Mouse (Mus musculus): ENCODE results near the gene Capn2. TPM values are rescaled to one million over a fixed set of nuclear protein-coding genes. Genes with fewer than 3 reads are reported as not detected.

Capn2 gene
- polyA plus RNA-seq, 1 experiment from 2014 or later: 152 TPM

- Histone ChIP-seq H3K9ac (no peak overlapping the region), H3K4me1 (peaks cover 30% of the 10 kb centered on the region), H3K27ac (peak overlapping the region; percentile 89), H3K4me3 (no peak overlapping the region), H3K36me3 (no peaks in the 10 kb centered on the region), H3K27me3 (0 out of 2 replicates have a peak, but pooled peaks cover 4% of the 10 kb centered on the region), H3K9me3 (no peaks in the 10 kb centered on the region), H3K4me2 (replicated peaks) (no peak overlapping the region)
- 54% methylated on average over 8 of the region's 8 CpGs for WGBS
- ATAC-seq (ENCODE audit: insufficient number of reproducible peaks, insufficient read depth, low FRiP score, low TSS enrichment): no peak
Measured at GRCm38 (mm10) chr1:182520938-182521500, 3.6 kb upstream of the Capn2 start.

GRCm38 (mm10) chr1:182520091-182520937 is 2.9 kb upstream of the Capn2 start:
- 0 out of 2 replicates have a peak, but pooled peaks cover 4% of the 10 kb centered on the region for H3K27me3 ChIP-seq
- H3K4me3 ChIP-seq: 0 out of 2 replicates have a peak overlapping the region, but pooled peaks have one; percentile 16
- no peaks in the 10 kb centered on the region for H3K36me3 ChIP-seq
- H3K9ac ChIP-seq: no peak overlapping the region
- no peaks in the 10 kb centered on the region for H3K9me3 ChIP-seq
- 8% methylated on average over 14 of the region's 14 CpGs for WGBS
- peaks cover 37% of the 10 kb centered on the region for H3K4me1 ChIP-seq
- H3K27ac ChIP-seq: peak overlapping the region; percentile 89
- peak overlapping the region; percentile 39 for H3K4me2 ChIP-seq (replicated peaks)
- peak; percentile 70 for ATAC-seq (ENCODE audit: insufficient number of reproducible peaks, insufficient read depth, low FRiP score, low TSS enrichment)

- no peak for ATAC-seq (ENCODE audit: insufficient number of reproducible peaks, insufficient read depth, low FRiP score, low TSS enrichment)
- Histone ChIP-seq H3K9ac (no peak overlapping the region), H3K27ac (peak overlapping the region; percentile 89), H3K4me3 (no peak overlapping the region), H3K27me3 (0 out of 2 replicates have a peak, but pooled peaks cover 4% of the 10 kb centered on the region), H3K4me2 (replicated peaks) (peak overlapping the region; percentile 39; the same call in 1 of the 2 replicates), H3K36me3 (no peaks in the 10 kb centered on the region), H3K4me1 (peaks cover 41% of the 10 kb centered on the region), H3K9me3 (no peaks in the 10 kb centered on the region)
- 71% methylated on average over 5 of the region's 5 CpGs for WGBS
Measured at GRCm38 (mm10) chr1:182519341-182519740, 1.9 kb upstream of the Capn2 start.

GRCm38 (mm10) chr1:182518811-182519210 is 1.4 kb upstream of the Capn2 start:
- 0 out of 2 replicates have a peak, but pooled peaks cover 4% of the 10 kb centered on the region for H3K27me3 ChIP-seq
- no peak overlapping the region for H3K4me2 ChIP-seq (replicated peaks)
- no peak overlapping the region for H3K27ac ChIP-seq
- no peak for ATAC-seq (ENCODE audit: insufficient number of reproducible peaks, insufficient read depth, low FRiP score, low TSS enrichment)
- H3K9ac ChIP-seq: no peak overlapping the region
- H3K4me1 ChIP-seq: peaks cover 42% of the 10 kb centered on the region
- WGBS: 82% methylated on average over 6 of the region's 6 CpGs
- H3K9me3 ChIP-seq: no peaks in the 10 kb centered on the region
- H3K4me3 ChIP-seq: no peak overlapping the region
- no peaks in the 10 kb centered on the region for H3K36me3 ChIP-seq

GRCm38 (mm10) chr1:182518143-182518680 is 804 bp upstream of the Capn2 start:
- Histone ChIP-seq H3K27ac (no peak overlapping the region), H3K4me3 (no peak overlapping the region), H3K4me2 (replicated peaks) (peak overlapping the region; percentile 76; the same call in 1 of the 2 replicates), H3K9me3 (no peaks in the 10 kb centered on the region), H3K27me3 (0 out of 2 replicates have a peak, but pooled peaks cover 4% of the 10 kb centered on the region), H3K4me1 (peaks cover 47% of the 10 kb centered on the region), H3K9ac (no peak overlapping the region), H3K36me3 (0 out of 2 replicates have a peak, but pooled peaks cover 2% of the 10 kb centered on the region)
- WGBS: 58% methylated on average over 10 of the region's 10 CpGs
- no peak for ATAC-seq (ENCODE audit: insufficient number of reproducible peaks, insufficient read depth, low FRiP score, low TSS enrichment)

GRCm38 (mm10) chr1:182517677-182518011 is 236 bp upstream of the Capn2 start:
- H3K36me3 ChIP-seq: peaks cover 7% of the 10 kb centered on the region
- H3K4me3 ChIP-seq: peak overlapping the region; percentile 80
- H3K4me2 ChIP-seq (replicated peaks): peak overlapping the region; percentile 76
- 1% methylated on average over 10 of the region's 10 CpGs for WGBS
- H3K4me1 ChIP-seq: peaks cover 47% of the 10 kb centered on the region
- H3K9me3 ChIP-seq: no peaks in the 10 kb centered on the region
- peak overlapping the region; percentile 94; the same call in 1 of the 2 replicates for H3K9ac ChIP-seq
- peak overlapping the region; percentile 90; the same call in 1 of the 2 replicates for H3K27ac ChIP-seq
- ATAC-seq (ENCODE audit: insufficient number of reproducible peaks, insufficient read depth, low FRiP score, low TSS enrichment): peak; percentile 2; the same call in 1 of the 2 replicates
- 0 out of 2 replicates have a peak, but pooled peaks cover 4% of the 10 kb centered on the region for H3K27me3 ChIP-seq

- no peak overlapping the region for H3K4me3 ChIP-seq
- no peaks in the 10 kb centered on the region for H3K9me3 ChIP-seq
- H3K4me2 ChIP-seq (replicated peaks): no peak overlapping the region
- no peak overlapping the region for H3K9ac ChIP-seq
- H3K36me3 ChIP-seq: peaks cover 34% of the 10 kb centered on the region
- 80% methylated on average over 10 of the region's 10 CpGs for WGBS
- H3K27me3 ChIP-seq: 0 out of 2 replicates have a peak, but pooled peaks cover 4% of the 10 kb centered on the region
- H3K27ac ChIP-seq: no peak overlapping the region
- H3K4me1 ChIP-seq: peaks cover 28% of the 10 kb centered on the region
- no peak for ATAC-seq (ENCODE audit: insufficient number of reproducible peaks, insufficient read depth, low FRiP score, low TSS enrichment)
Measured at GRCm38 (mm10) chr1:182514803-182515590, 2.4 kb downstream of the Capn2 start.

GRCm38 (mm10) chr1:182513714-182514113 is 3.7 kb downstream of the Capn2 start:
- 87% methylated on average over 5 of the region's 5 CpGs for WGBS
- H3K4me1 ChIP-seq: peaks cover 19% of the 10 kb centered on the region
- H3K4me3 ChIP-seq: no peak overlapping the region
- peaks cover 46% of the 10 kb centered on the region for H3K36me3 ChIP-seq
- no peak overlapping the region; the same call in 1 of the 2 replicates for H3K9ac ChIP-seq
- ATAC-seq (ENCODE audit: insufficient number of reproducible peaks, insufficient read depth, low FRiP score, low TSS enrichment): no peak
- H3K27me3 ChIP-seq: 0 out of 2 replicates have a peak, but pooled peaks cover 2% of the 10 kb centered on the region
- H3K27ac ChIP-seq: no peak overlapping the region
- no peaks in the 10 kb centered on the region for H3K9me3 ChIP-seq
- H3K4me2 ChIP-seq (replicated peaks): no peak overlapping the region

GRCm38 (mm10) chr1:182512901-182513410 is 4.5 kb downstream of the Capn2 start:
- H3K4me3 ChIP-seq: no peak overlapping the region
- H3K27me3 ChIP-seq: no peaks in the 10 kb centered on the region
- 89% methylated on average over 5 of the region's 5 CpGs for WGBS
- no peak overlapping the region for H3K4me2 ChIP-seq (replicated peaks)
- H3K27ac ChIP-seq: no peak overlapping the region
- no peak for ATAC-seq (ENCODE audit: insufficient number of reproducible peaks, insufficient read depth, low FRiP score, low TSS enrichment)
- no peak overlapping the region for H3K9ac ChIP-seq
- peaks cover 49% of the 10 kb centered on the region for H3K36me3 ChIP-seq
- H3K9me3 ChIP-seq: no peaks in the 10 kb centered on the region
- peaks cover 19% of the 10 kb centered on the region for H3K4me1 ChIP-seq

- H3K9ac ChIP-seq: no peak overlapping the region
- H3K4me2 ChIP-seq (replicated peaks): no peak overlapping the region
- H3K27ac ChIP-seq: no peak overlapping the region
- H3K4me3 ChIP-seq: no peak overlapping the region
- H3K4me1 ChIP-seq: peaks cover 19% of the 10 kb centered on the region
- H3K36me3 ChIP-seq: peaks cover 49% of the 10 kb centered on the region
- 67% methylated on average over 8 of the region's 8 CpGs for WGBS
- no peak for ATAC-seq (ENCODE audit: insufficient number of reproducible peaks, insufficient read depth, low FRiP score, low TSS enrichment)
- H3K9me3 ChIP-seq: no peaks in the 10 kb centered on the region
- no peaks in the 10 kb centered on the region for H3K27me3 ChIP-seq
Measured at GRCm38 (mm10) chr1:182511778-182512177, 5.6 kb downstream of the Capn2 start.

- peaks cover 17% of the 10 kb centered on the region for H3K4me1 ChIP-seq
- no peak overlapping the region for H3K4me3 ChIP-seq
- WGBS: 73% methylated on average over 2 of the region's 2 CpGs
- no peak overlapping the region for H3K4me2 ChIP-seq (replicated peaks)
- ATAC-seq (ENCODE audit: insufficient number of reproducible peaks, insufficient read depth, low FRiP score, low TSS enrichment): no peak
- H3K27me3 ChIP-seq: no peaks in the 10 kb centered on the region
- peaks cover 55% of the 10 kb centered on the region for H3K36me3 ChIP-seq
- H3K9ac ChIP-seq: no peak overlapping the region
- H3K27ac ChIP-seq: no peak overlapping the region
- no peaks in the 10 kb centered on the region for H3K9me3 ChIP-seq
Measured at GRCm38 (mm10) chr1:182511073-182511472, 6.3 kb downstream of the Capn2 start.

Measured in embryonic facial prominence, embryonic 12.5 days (tissue).